Mouse (Mus musculus) megakaryocyte, embryonic 14.5 days (primary cell): ENCODE results near the gene Gabrb1. TPM values are rescaled to one million over a fixed set of nuclear protein-coding genes. Genes with fewer than 3 reads are reported as not detected.

Experiments
- H3K27me3 ChIP-seq: replicated peaks from 2 replicates; pipeline ENCODE3; 2012; ENCODE audit warnings: inconsistent platforms
- H3K36me3 ChIP-seq: replicated peaks from 2 replicates; pipeline ENCODE3; 2012; ENCODE audit warnings: low read length, inconsistent platforms, mixed read lengths
- H3K4me1 ChIP-seq: 2 replicates; pipeline ENCODE4 v1.6.1; 2012; ENCODE audit warnings: inconsistent platforms
- H3K4me3 ChIP-seq: replicated peaks from 2 replicates; pipeline ENCODE3; 2012; ENCODE audit warnings: moderate library complexity, mild to moderate bottlenecking, inconsistent platforms
- H3K9me3 ChIP-seq: 2 replicates; pipeline ENCODE4 v1.6.1; 2012; ENCODE audit warnings: inconsistent platforms
- FLI1 ChIP-seq: IDR thresholded peaks from 2 replicates; pipeline ENCODE4 v1.6.1; 2012; ENCODE audit warnings: low read length, inconsistent platforms, mixed read lengths
- GATA1 ChIP-seq: IDR thresholded peaks from 3 replicates; pipeline ENCODE4 v1.6.1; 2012; ENCODE audit warnings: mixed read lengths, low read length, inconsistent platforms, borderline replicate concordance
- polyA plus RNA-seq: library from polyadenylated mRNA; stranded (reverse); fragments of >175 nt; gene quantifications from 2 replicates; pipeline ENCODE4 v1.2.3, GENCODE M21; 2012; ENCODE audit warnings: low replicate concordance; ENCODE audit not compliant: insufficient read depth

The Gabrb1 gene
- polyA plus RNA-seq, 1 experiment = not detected

DNA sequence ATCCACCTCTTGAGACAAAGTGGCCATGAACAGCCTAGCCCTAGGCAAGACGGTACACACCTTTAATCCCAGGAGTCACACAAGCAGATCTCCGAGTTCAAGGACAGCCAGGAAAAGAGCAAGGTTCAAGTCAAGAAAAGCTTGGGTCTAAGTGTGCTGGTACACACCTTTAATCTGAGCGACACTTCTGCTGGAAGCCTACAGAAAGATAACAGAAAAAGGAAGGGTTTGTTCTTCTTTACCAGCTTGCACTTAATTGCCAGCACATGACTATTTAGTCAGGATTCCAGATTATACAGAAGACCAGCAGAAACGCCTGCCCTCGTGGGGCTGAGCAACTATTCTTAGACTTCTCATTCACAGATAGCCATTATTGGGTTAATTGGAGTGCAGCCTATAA is 534.0 kb downstream of the Gabrb1 start:
- peaks cover 1% of the 10 kb centered on the region; the same call in 1 of the 2 replicates for H3K9me3 ChIP-seq
- TF ChIP-seq FLI1 = no peak
- TF ChIP-seq GATA1 = no peak
- H3K36me3 ChIP-seq = no peaks in the 10 kb centered on the region
- H3K4me1 ChIP-seq = no peaks in the 10 kb centered on the region; the same call in 1 of the 2 replicates
- no peak overlapping the region for H3K4me3 ChIP-seq
- H3K27me3 ChIP-seq = no peaks in the 10 kb centered on the region

DNA sequence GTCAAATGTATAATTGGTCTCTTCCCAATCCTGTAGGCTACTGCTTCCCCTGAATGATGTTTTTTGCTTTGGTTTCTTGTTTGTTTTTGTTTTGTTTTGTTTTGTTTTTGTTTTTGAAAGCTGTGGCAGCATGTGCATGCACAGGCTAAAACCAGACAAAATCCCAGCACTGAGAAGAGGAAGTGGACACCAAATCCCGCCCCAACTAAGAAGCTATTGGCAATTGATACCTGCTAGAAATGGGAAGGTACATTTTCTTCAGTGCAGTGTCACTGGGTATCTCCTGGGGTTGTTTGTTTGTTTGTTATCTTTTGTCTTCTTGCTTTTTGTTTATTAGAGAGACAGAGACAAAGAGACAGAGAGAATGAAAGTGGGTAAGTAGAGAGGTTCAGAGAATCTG is 537.5 kb downstream of the Gabrb1 start:
- H3K4me1 ChIP-seq = no peaks in the 10 kb centered on the region
- no peaks in the 10 kb centered on the region for H3K36me3 ChIP-seq
- H3K27me3 ChIP-seq = no peaks in the 10 kb centered on the region
- H3K9me3 ChIP-seq = peaks cover 7% of the 10 kb centered on the region; the same call in 1 of the 2 replicates
- TF ChIP-seq GATA1 (no peak), FLI1 (no peak)
- H3K4me3 ChIP-seq = no peak overlapping the region

Other genes starting within 250 kb of the Gabrb1 start
- gene Cox7b2, start 109.9 kb upstream of the Gabrb1 start, polyA plus RNA-seq = not detected in 2 replicates
- not detected in 2 replicates for gene Gabra4, start 195 bp downstream of the Gabrb1 start, polyA plus RNA-seq